12 mouse cellular contexts compared by ENCODE assay signal in the genomic region with DNA sequence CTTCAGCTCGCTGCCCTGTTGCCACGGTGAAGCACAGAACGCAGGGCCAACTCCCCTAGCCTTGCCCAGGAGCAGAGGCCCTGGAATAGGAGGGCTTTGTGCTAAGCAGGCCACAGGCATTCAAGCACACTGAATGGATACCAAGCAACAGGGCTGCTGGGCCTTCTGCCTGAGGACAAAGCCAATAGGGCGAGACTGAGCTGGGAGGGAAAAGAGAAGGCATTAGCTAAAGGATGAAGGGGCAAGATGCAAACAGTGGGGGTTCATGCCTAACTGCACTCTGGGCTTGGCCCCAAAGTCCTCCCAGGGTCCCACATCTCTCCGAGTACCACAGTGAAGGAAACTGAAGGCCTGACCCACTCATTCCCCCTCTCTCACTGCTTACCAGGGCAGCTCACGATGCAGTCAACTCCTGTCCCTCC. TPM values are rescaled to one million over a fixed set of nuclear protein-coding genes. Genes with fewer than 3 reads are reported as not detected.
DNase-seq lines count a peak whose midpoint lies in the region; ATAC-seq lines count a peak whose summit lies in the region.
"Had no signal": no experiment of that assay in that cellular context is flagged by ENCODE, and none has a peak within 500 bp of the region (broad histone marks: within the 10 kb centered on the region; RNA-seq: fewer than 3 reads in every experiment).

No protein-coding gene starts in this region.

- ATAC-seq in hindbrain, embryonic 13.5 days (ENCODE audit: low FRiP score): peak; percentile 91
- peak; percentile 70 for ATAC-seq in midbrain, embryonic 12.5 days (ENCODE audit: low FRiP score, low read depth)
- ATAC-seq in kidney, embryonic 15.5 days (replicated peaks; ENCODE audit: low FRiP score): no peak

- peaks cover 8% of the 10 kb centered on the region; the same call in 1 of the 2 replicates for H3K4me1 ChIP-seq in hindbrain, embryonic 13.5 days (replicated peaks)
- H3K4me1 ChIP-seq in midbrain, embryonic 12.5 days: peaks cover 13% of the 10 kb centered on the region
- H3K4me1 ChIP-seq in kidney, embryonic 15.5 days: peaks cover 6% of the 10 kb centered on the region; the same call in 1 of the 2 replicates

- peak; percentile 35 for DNase-seq in cerebellum, adult 9-10 months
- peak; percentile 21 for DNase-seq in embryo, embryonic 11 days
- no peak for DNase-seq in spleen, postnatal 14 days (ENCODE audit: low spot score in 2 of 2)
- DNase-seq in heart, postnatal 36 days: no peak
- no peak for DNase-seq in urinary bladder, postnatal 10 days (ENCODE audit: low spot score)
- DNase-seq: heart, adult 18-20 months; kidney, adult 11 months had no signal

- no peaks in the 10 kb centered on the region for H3K27me3 ChIP-seq in hindbrain, embryonic 13.5 days
- H3K27me3 ChIP-seq in midbrain, embryonic 12.5 days: no peaks in the 10 kb centered on the region
- H3K27me3 ChIP-seq in kidney, embryonic 15.5 days: no peaks in the 10 kb centered on the region

- no peaks in the 10 kb centered on the region for H3K9me3 ChIP-seq in hindbrain, embryonic 13.5 days
- no peaks in the 10 kb centered on the region for H3K9me3 ChIP-seq in midbrain, embryonic 12.5 days
- H3K9me3 ChIP-seq in kidney, embryonic 15.5 days (replicated peaks): no peaks in the 10 kb centered on the region
- H3K9me3 ChIP-seq: G1E had no signal

- H3K4me2 ChIP-seq in hindbrain, embryonic 13.5 days: no peak overlapping the region
- no peak overlapping the region for H3K4me2 ChIP-seq in midbrain, embryonic 12.5 days (replicated peaks)
- H3K4me2 ChIP-seq in kidney, embryonic 15.5 days: no peak overlapping the region

- no peak overlapping the region; the same call in 1 of the 2 replicates for H3K9ac ChIP-seq in hindbrain, embryonic 13.5 days
- H3K9ac ChIP-seq in midbrain, embryonic 12.5 days (replicated peaks): no peak overlapping the region
- H3K9ac ChIP-seq in kidney, embryonic 15.5 days: no peak overlapping the region

- H3K4me3 ChIP-seq in hindbrain, embryonic 13.5 days: no peak overlapping the region
- no peak overlapping the region for H3K4me3 ChIP-seq in midbrain, embryonic 12.5 days
- no peak overlapping the region for H3K4me3 ChIP-seq in kidney, embryonic 15.5 days (replicated peaks)
- H3K4me3 ChIP-seq: megakaryocyte, embryonic 14.5 days had no signal

- intact Hi-C loops in heart, postnatal 36 days (cut with DNase I): no loop called here

- H3K36me3 ChIP-seq in hindbrain, embryonic 13.5 days: peaks cover 3% of the 10 kb centered on the region; the same call in 1 of the 2 replicates
- H3K36me3 ChIP-seq in midbrain, embryonic 12.5 days: no peaks in the 10 kb centered on the region
- H3K36me3 ChIP-seq in kidney, embryonic 15.5 days: peaks cover 13% of the 10 kb centered on the region; the same call in 1 of the 2 replicates
- H3K36me3 ChIP-seq: G1E had no signal

- peak overlapping the region; percentile 83 for H3K27ac ChIP-seq in hindbrain, embryonic 13.5 days
- peak overlapping the region; percentile 52 for H3K27ac ChIP-seq in midbrain, embryonic 12.5 days (replicated peaks)
- H3K27ac ChIP-seq in kidney, embryonic 15.5 days: no peak overlapping the region

- 21% methylated on average over 6 of the region's 6 CpGs for WGBS in hindbrain, embryonic 13.5 days
- WGBS in midbrain, embryonic 12.5 days: 28% methylated on average over 6 of the region's 6 CpGs
- WGBS in kidney, embryonic 15.5 days: 74% methylated on average over 6 of the region's 6 CpGs

RNA-seq across cellular contexts. Expression of gene Sfxn5, which starts 12.8 kb away (rescaled TPM):
- polyA plus RNA-seq in hindbrain, embryonic 13.5 days (2015; fragmentation: Nextera tagmentation; extraction: Ambion mirVana): 18.3 and 19.6 TPM in 2 replicates
- polyA plus RNA-seq in midbrain, embryonic 12.5 days (2016; fragmentation: Nextera tagmentation; extraction: Ambion mirVana): 8.2 and 9.5 TPM in 2 replicates
- total RNA-seq in heart, postnatal 36 days (2021): 1 to 10 TPM; 3.4 to 4.1 TPM
- polyA plus RNA-seq in kidney, embryonic 15.5 days (2015; fragmentation: Nextera tagmentation; extraction: Ambion mirVana): 12.4 and 12.9 TPM in 2 replicates

RNA-seq across cellular contexts. Expression of gene Rab11fip5, which starts 54.0 kb away (rescaled TPM):
- 13.7 and 14.8 TPM in 2 replicates for polyA plus RNA-seq in hindbrain, embryonic 13.5 days (2015; fragmentation: Nextera tagmentation; extraction: Ambion mirVana)
- 9.7 and 10.1 TPM in 2 replicates for polyA plus RNA-seq in midbrain, embryonic 12.5 days (2016; fragmentation: Nextera tagmentation; extraction: Ambion mirVana)
- total RNA-seq in heart, postnatal 36 days (2021): 10 to 100 TPM; 65.0 to 67.0 TPM
- 12.1 and 13.8 TPM in 2 replicates for polyA plus RNA-seq in kidney, embryonic 15.5 days (2015; fragmentation: Nextera tagmentation; extraction: Ambion mirVana)
- polyA plus RNA-seq: G1E had no signal

Comparison
In these comparisons a context has a peak if more than half of its experiments do, and no peak if none do; other contexts are left out.
1. DNase-seq: peak in cerebellum, adult 9-10 months (single experiment) and embryo, embryonic 11 days (single experiment); none in spleen, postnatal 14 days (0 of 2), heart, postnatal 36 days (0 of 2) and urinary bladder, postnatal 10 days (single experiment).